Mouse (Mus musculus): ENCODE results near the gene Angel1.

Gene Angel1

DNA sequence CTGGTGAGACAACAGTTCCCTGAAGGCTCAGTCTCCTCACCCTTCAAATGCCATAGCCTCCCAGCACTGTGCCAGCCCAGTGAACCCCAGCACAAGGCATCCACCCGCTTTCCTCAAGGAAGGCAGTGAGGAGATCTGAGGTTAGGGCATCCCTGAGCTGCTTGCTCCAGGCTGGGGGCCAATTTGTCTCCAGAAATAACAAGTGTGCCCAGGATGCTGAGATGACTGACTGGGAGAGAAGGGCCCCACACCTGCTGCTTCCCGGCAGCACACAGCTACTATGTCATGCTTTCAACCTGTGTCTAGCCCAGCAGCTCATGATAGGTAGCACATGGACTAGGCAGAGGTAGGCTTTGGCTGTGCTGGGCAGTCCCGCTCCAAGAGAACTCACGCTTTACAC, 24.8 kb downstream of the Angel1 start:
- DNase-seq (ENCODE audit: low read depth), result no peak

DNA sequence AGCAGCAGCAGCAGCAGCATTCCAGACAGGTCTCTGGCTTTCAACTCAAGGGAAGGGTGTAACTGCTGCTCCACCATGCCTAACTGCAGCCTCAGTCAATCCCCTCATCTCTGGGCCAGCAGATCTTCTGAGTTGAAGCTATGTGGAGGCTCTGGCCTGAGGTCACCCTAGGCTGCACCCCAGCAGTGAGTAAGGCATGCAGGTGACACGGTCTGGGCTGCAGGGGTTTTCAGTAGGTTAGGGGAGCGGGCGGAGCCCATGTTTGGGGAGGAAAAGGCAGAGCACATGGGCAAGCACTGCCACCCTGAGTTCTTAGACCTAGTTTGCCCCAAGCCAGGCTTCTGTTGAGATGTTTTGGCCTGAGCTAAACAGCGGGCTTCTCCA, 25.3 kb downstream of the Angel1 start:
- DNase-seq (ENCODE audit: low read depth), result no peak

DNA sequence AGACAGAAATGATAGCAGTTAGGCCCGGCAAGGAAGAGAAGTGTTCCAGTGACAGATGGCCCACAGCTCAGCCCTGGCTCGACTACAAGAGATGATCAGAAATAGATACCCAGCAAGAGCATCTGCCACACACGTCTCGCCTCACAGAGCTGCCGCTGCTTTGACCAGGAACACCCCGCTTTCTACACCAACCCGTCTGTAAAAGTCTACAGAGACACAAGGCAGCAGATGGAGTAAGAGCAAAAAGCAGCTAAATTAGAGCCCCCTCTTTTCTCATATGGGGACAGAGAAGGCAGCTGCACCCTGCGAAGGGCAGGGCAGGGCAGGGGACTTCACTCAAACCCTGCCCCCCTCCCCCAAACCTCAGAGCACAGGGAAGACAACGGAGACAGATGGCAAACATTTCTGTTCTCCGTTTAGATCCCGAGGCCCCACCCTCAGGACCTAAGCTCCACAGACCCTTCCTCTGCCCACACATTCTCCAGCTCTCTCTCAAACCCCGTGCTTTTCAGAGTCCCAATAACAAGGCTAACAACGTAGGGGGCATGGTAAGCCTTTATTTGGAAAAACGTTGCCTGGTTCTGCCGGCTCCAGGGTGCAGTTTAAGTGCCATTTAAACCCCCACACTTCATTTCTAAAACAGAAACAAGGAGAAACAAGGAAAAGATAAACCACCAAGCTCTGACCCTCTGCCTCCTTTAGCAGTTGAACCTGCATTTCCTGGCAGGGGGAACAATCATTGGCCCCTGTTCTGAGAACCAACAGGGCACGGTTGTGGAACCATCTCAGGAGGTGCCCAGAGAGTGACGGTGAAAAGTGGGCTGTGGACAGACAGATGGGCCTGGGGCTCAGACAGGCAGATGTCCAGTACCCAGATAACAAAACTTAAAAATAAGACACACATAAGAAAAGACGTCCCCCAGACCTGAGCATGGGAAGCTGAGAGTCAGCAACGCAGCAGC, 26.0 kb downstream of the Angel1 start:
- no peak for DNase-seq (ENCODE audit: low read depth)

DNA sequence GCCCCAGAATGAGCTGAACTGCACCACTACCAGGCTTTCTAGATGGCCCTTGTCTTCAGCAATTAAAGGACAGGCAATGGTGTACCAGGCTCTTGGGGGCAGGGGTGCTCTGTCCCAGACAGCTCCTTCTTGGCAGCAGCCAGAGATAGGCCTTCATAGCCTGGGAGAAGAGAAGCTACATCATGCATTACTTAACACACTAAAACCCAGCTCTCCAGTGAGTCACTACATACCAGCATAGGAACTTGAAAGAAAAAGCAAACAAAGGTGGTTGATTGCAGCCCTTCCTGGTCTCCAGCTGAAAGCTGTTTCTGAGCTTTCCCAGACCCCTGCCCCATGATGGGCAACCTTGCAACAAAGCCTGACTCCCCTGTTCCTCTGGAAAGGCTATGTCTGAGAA, 27.7 kb downstream of the Angel1 start:
- no peak for DNase-seq (ENCODE audit: low read depth)

DNA sequence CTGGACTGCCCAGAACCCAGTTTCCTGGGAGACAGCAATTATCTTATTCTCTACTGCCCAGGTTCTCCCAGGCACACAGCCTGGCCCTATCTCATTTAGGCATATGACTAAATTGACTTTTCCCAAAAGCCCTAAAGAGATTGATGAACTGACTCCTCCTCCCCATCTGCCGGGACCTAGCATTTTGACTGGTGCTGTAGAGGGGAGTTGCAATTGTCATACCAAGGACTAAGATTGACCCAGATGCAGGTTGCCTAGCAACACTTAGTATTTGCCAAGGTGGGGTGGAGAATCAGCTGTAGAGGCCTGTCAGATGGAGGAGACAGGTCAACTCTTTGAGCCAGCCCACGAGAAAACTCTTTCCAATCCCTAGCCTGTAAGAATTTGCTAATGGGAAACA, 28.3 kb downstream of the Angel1 start:
- no peak for DNase-seq (ENCODE audit: low read depth)

DNA sequence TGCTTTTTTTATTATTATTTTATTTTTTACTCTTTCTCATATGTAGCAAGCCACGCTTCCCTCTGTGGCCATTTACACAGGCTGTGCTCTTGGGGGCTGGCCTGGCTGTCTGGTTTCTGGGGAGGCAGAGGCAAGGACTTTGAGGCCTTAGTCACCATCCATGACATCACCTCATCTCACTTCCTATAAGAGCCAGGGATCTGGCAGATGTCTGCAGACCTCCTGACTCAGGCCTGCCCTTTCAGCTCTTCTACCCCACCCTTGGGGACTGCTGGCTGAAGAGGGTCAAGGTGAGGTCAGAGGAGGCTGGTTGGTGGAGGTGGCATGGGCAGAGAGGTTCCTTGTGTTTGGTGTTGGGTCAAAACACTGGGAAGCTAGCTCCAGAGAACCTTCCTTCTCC, 31.8 kb downstream of the Angel1 start:
- DNase-seq (ENCODE audit: low read depth), result no peak

DNA sequence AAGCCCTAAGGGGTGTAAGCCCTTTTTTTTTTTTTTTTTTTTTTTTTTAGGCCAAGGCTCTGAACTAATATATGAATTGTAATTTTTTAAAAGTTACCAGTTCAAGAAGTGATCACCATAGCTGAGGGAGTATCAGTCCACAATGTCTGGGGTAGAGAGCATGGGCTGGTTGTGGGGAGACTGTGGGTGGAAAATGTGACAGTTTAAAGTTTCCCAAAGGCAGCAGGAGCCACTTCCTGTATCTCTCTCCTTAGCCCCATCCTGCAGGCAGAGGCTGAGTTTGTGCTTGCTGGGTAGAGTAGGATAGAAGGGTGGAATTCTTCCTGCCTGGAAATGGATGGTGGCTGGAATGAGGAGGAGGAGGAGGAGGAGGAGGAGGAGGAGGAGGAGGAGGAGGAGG, 32.9 kb downstream of the Angel1 start:
- peak; percentile 59 for DNase-seq (ENCODE audit: low read depth)

DNA sequence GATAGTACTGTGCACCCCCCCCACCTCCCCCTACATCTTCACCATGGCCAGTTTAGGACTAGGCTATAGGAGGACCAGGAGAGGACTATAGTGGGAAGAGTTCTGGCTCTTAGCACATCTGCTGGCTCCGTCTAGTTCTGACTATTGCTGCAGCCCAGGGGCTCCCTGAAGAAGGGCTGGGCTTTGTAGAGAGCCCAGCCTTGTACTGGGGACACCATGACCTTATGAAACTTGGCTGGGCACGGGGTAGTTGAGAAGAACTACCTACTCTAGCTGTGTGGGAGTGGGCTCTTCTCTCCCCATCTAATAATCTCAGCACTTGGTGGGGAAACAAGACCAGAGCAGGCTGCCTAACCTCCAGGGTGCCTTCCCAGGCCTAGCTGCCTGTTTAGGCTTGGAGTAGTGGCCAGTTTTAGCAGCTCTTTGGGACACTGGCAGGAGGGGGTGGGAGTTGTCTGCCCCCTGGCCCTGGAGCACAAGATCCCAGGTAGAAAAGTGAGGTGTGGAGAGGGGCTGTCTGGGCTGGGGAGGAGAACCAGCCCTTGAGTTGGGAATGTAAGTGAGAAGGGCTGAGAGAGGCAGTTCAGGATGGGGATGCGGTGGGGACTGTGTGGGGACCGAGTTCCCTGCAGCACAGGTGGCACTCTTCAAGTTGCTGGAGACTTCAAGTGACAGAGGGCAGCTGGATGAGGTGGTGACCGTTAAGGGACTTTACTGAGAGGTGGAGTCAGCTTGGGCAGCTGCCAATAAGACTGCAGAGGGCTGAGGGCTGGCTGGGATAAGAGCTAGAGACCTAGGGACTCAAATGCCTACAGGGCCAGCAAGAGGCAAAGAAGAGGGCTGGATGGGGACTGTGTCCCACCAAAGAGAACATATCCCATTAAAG, 33.5 kb downstream of the Angel1 start:
- peak; percentile 27 for DNase-seq (ENCODE audit: low read depth)

DNA sequence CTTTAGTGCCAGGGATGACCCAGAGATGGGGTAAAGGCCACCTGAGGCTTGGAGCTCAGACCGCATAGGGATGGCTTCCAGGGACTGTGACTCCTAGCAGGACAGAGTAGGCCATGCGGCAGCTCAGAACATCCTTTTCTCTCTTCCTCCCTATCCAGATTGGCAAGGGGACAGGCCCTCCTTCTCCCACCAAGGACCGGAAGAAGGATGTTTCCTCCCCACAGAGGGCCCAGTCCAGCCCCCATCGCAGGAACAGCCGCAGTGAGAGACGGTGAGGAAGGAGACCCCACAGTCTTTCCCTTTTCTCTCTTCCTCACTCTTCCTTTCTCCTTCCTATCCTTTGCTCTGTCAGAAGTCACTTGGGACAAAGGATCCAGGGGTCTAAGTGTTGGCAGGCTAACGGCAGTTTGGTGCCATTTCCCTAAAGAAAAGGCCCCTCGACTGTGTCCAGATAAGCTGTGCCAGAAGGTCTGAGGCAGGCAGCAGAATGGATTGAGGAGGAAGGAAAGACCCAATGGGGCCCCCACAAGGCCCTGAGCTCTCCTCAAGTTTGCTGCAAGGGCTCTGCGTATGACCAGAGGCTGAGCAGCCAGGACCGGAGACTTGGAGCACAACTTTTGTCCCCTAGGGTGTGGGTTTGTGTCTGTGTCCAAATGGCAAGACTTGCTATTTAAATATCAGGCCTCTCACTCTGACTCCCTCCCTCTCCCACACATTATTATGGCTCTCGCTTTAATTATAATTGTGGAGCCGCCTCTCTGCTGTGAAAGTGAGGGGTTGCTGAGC, 35.4 kb downstream of the Angel1 start:
- DNase-seq (ENCODE audit: low read depth), result no peak

DNA sequence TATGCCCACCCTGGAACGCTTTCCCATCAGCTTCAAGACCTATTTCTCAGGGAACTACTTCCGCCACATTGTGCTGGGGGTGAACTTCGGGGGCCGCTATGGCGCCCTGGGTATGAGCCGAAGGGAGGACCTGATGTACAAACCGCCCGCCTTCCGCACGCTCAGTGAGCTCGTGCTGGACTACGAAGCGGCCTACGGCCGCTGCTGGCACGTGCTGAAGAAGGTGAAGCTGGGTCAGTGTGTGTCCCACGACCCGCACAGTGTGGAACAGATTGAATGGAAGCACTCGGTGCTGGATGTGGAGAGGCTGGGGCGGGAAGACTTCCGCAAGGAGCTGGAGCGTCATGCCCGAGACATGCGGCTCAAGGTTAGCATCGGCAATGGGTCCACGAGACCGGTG, 37.3 kb downstream of the Angel1 start:
- DNase-seq (ENCODE audit: low read depth), result no peak

DNA sequence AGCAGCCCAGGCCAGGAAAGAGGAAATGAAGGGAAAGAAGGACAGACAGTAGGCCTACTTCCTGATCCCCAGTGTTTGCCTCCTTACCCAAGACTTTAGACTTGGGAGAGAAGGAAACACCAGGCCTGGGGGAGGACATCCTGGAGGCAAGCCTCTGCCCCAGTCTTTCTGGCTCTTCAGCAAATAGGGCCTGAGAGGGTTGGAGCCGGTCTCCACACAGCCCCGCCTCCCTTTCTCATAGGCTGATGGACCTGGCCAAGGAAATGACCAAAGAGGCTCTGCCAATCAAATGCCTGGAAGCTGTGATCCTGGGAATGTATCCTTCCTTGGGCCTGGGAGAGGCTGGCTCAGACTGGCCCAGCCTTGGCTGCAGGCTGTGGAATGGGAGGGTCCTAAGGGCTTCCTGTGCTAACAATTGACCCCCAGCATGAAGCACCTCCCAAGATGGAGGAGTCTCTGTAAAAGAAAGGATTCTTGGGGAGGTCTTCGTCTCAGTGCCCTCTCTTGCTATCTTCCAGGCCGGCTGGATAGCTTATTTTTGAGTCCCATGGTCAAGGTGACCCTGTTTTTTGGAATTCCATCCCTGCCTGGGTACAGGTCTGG, 38.2 kb downstream of the Angel1 start:
- DNase-seq (ENCODE audit: low read depth), result no peak

DNA sequence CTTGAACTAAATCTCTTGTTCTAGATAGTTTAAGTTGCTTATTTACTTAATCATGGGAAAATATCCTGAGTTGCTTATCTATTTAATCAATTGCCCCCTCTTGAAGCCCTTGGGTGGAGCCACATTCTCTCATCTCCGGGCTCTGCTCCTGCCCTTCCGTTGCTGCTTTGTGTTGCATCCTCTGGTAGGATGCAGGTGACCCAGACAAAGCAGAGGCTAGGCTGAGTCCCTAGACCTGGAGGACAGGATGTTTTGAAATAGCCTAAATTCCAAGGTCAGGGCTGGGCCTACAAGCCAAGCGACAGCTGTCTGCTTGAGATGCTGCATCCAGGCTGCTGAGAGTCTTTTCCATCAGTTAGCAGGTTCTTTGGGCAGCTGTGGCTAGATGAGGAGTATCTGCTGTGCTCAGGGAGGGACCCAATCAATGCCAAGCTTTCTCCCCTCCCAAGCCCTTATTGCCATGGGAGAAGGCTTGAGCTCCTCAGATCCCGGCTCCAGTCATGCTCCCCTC, 38.8 kb downstream of the Angel1 start:
- DNase-seq (ENCODE audit: low read depth), result peak; percentile 28

DNA sequence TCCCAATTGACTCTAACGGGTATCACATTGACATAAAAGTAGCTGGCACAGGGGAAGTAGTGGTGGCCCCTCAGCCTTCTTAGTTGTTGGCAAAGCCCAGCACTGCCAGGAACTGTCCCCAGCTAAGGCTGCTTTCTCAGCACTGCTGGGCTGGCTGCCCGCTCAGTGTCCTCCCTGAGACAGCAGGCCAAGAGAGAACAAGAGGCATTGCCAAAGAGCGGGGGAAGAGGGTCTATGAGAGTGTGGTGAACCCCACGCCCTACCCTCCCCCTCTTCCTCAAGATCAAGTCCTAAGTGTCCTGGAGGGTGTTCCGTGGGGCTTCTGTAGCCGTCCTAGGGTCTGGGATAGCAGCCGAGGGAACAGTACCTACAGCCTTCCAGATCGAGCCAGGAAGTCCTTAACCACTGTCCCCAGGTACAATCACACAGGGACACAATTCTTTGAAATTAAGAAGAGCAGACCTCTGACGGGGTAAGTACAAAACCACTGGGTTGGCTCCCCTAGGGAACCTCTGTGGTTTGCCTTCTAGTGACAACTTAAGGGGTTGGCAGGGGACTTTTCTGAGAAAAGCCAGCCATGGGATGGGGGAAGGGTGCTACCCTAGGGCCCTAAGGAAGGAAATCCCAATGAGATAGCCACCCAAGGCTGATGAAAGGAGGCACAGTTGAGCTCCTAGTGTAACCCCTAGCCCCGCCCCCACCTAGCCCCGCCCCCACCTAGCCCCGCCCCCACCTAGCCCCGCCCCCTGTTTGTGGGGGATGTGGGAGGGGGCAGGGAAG, 39.5 kb downstream of the Angel1 start:
- DNase-seq (ENCODE audit: low read depth), result peak; percentile 71

DNA sequence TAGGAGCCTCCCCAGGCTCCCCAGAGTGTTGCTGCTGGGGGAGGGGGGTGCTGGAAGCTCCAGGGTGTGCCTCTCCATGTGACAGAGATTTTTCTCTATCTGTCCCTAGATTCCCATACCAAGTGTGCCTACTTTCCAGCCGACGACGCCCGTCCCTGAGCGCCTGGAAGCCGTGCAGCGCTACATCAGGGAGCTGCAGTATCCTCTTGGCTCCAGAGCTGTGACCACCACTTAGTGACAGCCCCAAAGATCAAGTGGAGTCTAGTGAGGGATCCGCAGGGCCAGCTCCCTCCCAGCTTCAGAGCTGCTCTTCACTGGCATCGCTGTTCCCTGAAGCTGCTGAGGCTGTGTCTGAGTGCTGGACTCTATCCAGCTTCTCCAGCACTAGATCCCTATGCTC, 41.0 kb downstream of the Angel1 start:
- DNase-seq (ENCODE audit: low read depth), result no peak

DNA sequence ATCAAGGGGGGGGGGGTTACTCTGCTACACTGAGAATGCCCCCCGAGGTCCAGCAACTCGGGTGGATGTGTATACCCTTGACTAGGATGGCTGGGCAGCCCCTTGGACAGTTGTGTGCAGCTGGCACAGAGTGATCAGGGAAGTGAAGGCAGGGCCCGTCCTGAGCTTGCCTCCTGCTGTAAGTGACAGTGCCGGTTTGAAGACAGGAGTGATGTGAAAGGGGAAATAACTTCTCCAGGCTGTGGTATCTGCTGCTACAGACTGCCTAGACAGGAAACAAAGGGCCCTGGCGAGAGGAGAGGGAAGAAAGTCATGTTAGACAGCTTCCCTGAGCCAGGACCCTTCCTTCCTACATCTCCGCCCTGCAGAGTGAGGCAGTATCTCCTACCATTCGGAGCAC, 42.6 kb downstream of the Angel1 start:
- DNase-seq (ENCODE audit: low read depth), result no peak

DNA sequence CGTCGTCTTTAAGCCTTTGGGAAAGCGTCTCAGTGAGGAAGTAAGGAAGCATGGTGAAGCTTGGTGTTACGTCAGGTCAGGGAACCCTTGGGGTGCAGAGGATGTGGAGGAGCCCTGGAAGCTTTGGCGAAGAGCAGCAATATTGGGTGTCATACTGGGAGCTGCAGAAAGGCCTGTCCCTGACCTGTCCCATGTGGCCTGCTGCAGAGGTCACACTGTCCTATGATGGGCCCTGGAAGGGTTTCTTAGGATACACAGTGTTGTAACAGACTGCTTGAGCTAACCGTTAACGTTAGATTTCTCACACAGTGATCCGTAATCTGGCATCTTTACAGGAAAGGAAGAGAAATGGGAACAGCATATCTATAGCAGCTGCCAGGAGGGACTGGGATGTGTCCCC, 44.1 kb downstream of the Angel1 start:
- DNase-seq (ENCODE audit: low read depth), result no peak

DNA sequence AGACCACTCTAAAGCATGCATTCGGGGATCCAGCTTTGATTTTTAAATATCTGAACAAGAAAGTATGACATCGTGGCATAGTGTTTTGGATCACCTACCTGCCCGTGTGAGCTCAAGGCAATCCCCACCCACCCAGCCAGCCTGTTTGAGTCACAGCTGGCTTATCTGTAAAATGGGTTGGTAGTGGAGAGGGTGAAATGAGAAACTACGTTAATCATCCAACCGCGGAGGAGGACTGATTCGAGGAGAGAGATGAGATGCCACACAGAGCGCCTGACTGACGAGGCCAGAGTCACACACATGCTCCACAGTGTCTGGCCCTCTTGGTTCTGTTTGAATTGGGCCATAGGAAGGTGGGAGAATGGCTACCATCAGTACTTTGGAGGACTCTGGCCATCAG, 44.6 kb downstream of the Angel1 start:
- DNase-seq (ENCODE audit: low read depth), result no peak

DNA sequence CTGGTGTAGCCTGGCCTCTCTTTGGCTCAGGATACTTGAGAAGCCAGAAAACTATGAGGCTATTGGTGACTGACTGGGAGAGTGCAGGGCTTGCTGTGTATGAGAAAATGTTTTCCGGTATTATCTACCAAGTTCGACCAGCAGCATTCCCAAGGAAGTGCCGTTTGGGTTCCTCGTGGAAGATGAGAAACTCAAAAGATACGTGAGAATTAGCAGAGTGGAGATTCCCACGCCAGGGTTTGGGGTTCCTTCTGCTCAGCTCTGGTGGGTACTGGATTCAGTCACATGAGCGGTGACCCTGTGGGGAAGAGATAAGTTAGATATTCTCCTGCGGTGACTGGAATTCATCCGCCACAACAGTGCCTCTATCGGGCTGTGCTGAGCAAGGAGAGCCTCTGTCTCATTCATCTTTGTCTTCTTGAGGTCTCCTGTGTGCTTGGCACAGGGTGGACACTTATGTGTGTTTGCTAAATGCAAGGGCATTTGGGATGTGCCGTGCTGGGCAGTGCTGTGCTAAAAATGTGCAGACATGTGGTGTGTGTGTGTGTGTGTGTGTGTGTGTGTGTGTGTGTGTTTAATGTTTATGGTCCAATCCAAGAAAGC, 45.6 kb downstream of the Angel1 start:
- DNase-seq (ENCODE audit: low read depth), result no peak

DNA sequence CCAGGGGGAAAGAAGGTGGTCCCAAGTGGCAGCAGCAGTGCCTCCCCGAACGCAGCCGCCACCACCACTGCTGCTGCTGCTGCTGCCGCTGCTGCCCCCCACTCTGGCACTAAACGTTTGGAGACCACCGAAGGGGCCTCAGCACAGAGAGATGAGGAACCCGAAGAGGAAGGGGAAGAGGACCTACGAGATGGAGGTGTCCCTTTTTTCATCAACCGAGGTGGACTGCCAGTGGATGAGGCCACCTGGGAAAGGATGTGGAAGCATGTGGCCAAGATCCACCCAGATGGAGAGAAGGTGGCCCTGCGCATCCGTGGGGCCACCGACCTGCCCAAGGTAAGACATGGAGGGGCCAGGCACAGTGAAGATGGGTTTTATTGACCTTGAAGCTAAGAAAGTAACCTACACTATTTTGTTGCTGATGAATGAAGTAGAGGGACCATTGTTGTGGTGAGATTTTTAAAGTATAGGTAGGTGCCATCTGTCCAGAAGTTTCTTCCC, 46.2 kb downstream of the Angel1 start:
- no peak for DNase-seq (ENCODE audit: low read depth)

DNA sequence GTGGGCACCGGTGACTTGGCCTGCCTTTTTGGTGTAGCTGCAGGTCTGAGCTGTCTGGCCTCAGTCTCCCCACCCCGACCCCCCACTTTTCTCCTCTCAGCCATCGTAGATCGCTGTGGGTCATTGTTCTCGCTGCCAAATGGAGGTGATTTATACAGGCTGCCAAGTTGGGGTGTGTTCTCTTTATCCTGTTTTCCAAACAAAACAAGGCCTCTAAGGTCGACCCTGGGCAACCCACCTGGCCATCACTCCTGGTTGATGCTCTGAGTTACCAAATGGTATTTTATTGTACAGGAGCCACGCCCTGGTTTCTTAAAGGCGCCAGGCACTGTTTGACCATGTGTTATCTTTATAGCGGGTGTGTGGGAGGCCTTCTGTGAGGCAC, 46.7 kb downstream of the Angel1 start:
- DNase-seq (ENCODE audit: low read depth), result no peak

Measured in induced T-regulatory cell, adult 2 months (primary cell).